Comparison of ENCODE assay signal across 13 mouse cellular contexts in genomic region chr1:69657455-69657854, GRCm38 (mm10). TPM values are rescaled to one million over a fixed set of nuclear protein-coding genes. Genes with fewer than 3 reads are reported as not detected.
DNase-seq lines count a peak whose midpoint lies in the region; ATAC-seq and TF ChIP-seq lines count a peak whose summit lies in the region.
"Had no signal": no experiment of that assay in that cellular context is flagged by ENCODE, and none has a peak within 500 bp of the region (broad histone marks: within the 10 kb centered on the region; RNA-seq: fewer than 3 reads in every experiment).

No protein-coding gene starts in this region.

- WGBS in midbrain, embryonic 11.5 days = 79% methylated on average over 3 of the region's 3 CpGs
- WGBS in midbrain, embryonic 15.5 days = 84% methylated on average over 3 of the region's 3 CpGs
- WGBS in thymus, adult 2 months = 3% methylated on average over 3 of the region's 3 CpGs
- WGBS in neural tube, embryonic 15.5 days = 86% methylated on average over 3 of the region's 3 CpGs

- H3K27ac ChIP-seq in gastrocnemius, adult 2 months = peak overlapping the region; percentile 83
- H3K27ac ChIP-seq in midbrain, embryonic 11.5 days (ENCODE audit: low read depth, low read length) = no peak overlapping the region
- H3K27ac ChIP-seq in midbrain, embryonic 15.5 days = no peak overlapping the region
- no peak overlapping the region for H3K27ac ChIP-seq in thymus, adult 2 months (ENCODE audit: control insufficient read depth, insufficient read depth, low read length)
- no peak overlapping the region for H3K27ac ChIP-seq in neural tube, embryonic 15.5 days (replicated peaks)
- H3K27ac ChIP-seq: embryonic facial prominence, embryonic 15.5 days; hindbrain, embryonic 12.5 days; stomach, embryonic 15.5 days had no signal

- 0 out of 2 replicates have a peak, but pooled peaks have one; percentile 54 for ATAC-seq in midbrain, embryonic 11.5 days (ENCODE audit: low FRiP score)
- no peak for ATAC-seq in midbrain, embryonic 15.5 days (replicated peaks)
- ATAC-seq in neural tube, embryonic 15.5 days (ENCODE audit: low FRiP score) = no peak

- DNase-seq in gastrocnemius, adult 2 months = no peak
- no peak for DNase-seq in gastrocnemius, adult 18-20 months (ENCODE audit: low spot score)
- DNase-seq in midbrain, embryonic 11.5 days (ENCODE audit: low spot score, missing footprints) = no peak
- peak; percentile 40 for DNase-seq in thymus, adult 2 months
- DNase-seq in embryo, embryonic 9.5 days (ENCODE audit: extremely low spot score) = no peak
- DNase-seq in cerebellum, adult 11-12 months = no peak
- DNase-seq: adrenal gland, adult 8-10 months; cerebellum, adult 2 months had no signal

- H3K9me3 ChIP-seq in midbrain, embryonic 11.5 days (ENCODE audit: control insufficient read depth, low read length) = no peaks in the 10 kb centered on the region
- H3K9me3 ChIP-seq in midbrain, embryonic 15.5 days = no peaks in the 10 kb centered on the region
- no peaks in the 10 kb centered on the region for H3K9me3 ChIP-seq in neural tube, embryonic 15.5 days (replicated peaks)
- H3K9me3 ChIP-seq: embryonic facial prominence, embryonic 15.5 days; hindbrain, embryonic 12.5 days; stomach, embryonic 15.5 days had no signal

- no peaks in the 10 kb centered on the region for H3K36me3 ChIP-seq in midbrain, embryonic 11.5 days (ENCODE audit: control insufficient read depth, insufficient read depth, low read length)
- no peaks in the 10 kb centered on the region for H3K36me3 ChIP-seq in midbrain, embryonic 15.5 days (replicated peaks)
- H3K36me3 ChIP-seq in thymus, adult 2 months (ENCODE audit: control insufficient read depth, insufficient read depth, low read length) = no peaks in the 10 kb centered on the region; the same call in 1 of the 2 replicates
- H3K36me3 ChIP-seq in neural tube, embryonic 15.5 days = no peaks in the 10 kb centered on the region
- H3K36me3 ChIP-seq: embryonic facial prominence, embryonic 15.5 days; hindbrain, embryonic 12.5 days; stomach, embryonic 15.5 days had no signal

- intact Hi-C loops in gastrocnemius, adult 2 months (cut with DNase I) = loop anchor here (10.0 kb wide), 1 partner anchor 153 kb away; no protein-coding TSS in a partner anchor

- no peaks in the 10 kb centered on the region for H3K27me3 ChIP-seq in midbrain, embryonic 11.5 days (ENCODE audit: control insufficient read depth, insufficient read depth, low read length)
- H3K27me3 ChIP-seq in midbrain, embryonic 15.5 days (replicated peaks) = no peaks in the 10 kb centered on the region
- no peaks in the 10 kb centered on the region for H3K27me3 ChIP-seq in thymus, adult 2 months (ENCODE audit: control insufficient read depth, insufficient read depth, low read length)
- H3K27me3 ChIP-seq in neural tube, embryonic 15.5 days (replicated peaks) = no peaks in the 10 kb centered on the region
- H3K27me3 ChIP-seq: embryonic facial prominence, embryonic 15.5 days; hindbrain, embryonic 12.5 days; stomach, embryonic 15.5 days had no signal

- no peaks in the 10 kb centered on the region; the same call in 1 of the 2 replicates for H3K4me1 ChIP-seq in midbrain, embryonic 11.5 days (ENCODE audit: control insufficient read depth, insufficient read depth, low read length)
- 0 out of 2 replicates have a peak, but pooled peaks cover 4% of the 10 kb centered on the region for H3K4me1 ChIP-seq in midbrain, embryonic 15.5 days
- H3K4me1 ChIP-seq in thymus, adult 2 months (replicated peaks; ENCODE audit: control insufficient read depth, insufficient read depth, low read length) = peaks cover 23% of the 10 kb centered on the region
- H3K4me1 ChIP-seq in neural tube, embryonic 15.5 days = peaks cover 10% of the 10 kb centered on the region
- H3K4me1 ChIP-seq: embryonic facial prominence, embryonic 15.5 days; stomach, embryonic 15.5 days had no signal

- TF ChIP-seq POLR2A in thymus, adult 2 months (IDR thresholded peaks at IDR 0.05; ENCODE audit: control insufficient read depth, extremely low read depth, insufficient read depth, low read length, poor library complexity) = no peak

- H3K4me2 ChIP-seq in midbrain, embryonic 11.5 days = no peak overlapping the region
- no peak overlapping the region for H3K4me2 ChIP-seq in midbrain, embryonic 15.5 days
- no peak overlapping the region for H3K4me2 ChIP-seq in neural tube, embryonic 15.5 days
- H3K4me2 ChIP-seq: embryonic facial prominence, embryonic 15.5 days; hindbrain, embryonic 12.5 days had no signal

- no peak for TF ChIP-seq CTCF in gastrocnemius, adult 2 months (IDR thresholded peaks at IDR 0.05)
- TF ChIP-seq CTCF in thymus, adult 2 months (IDR thresholded peaks at IDR 0.05; ENCODE audit: borderline replicate concordance, control insufficient read depth, extremely low read depth, insufficient read depth, low read length, poor library complexity) = no peak

- peak overlapping the region; percentile 32 for H3K4me3 ChIP-seq in gastrocnemius, adult 2 months
- H3K4me3 ChIP-seq in midbrain, embryonic 11.5 days (ENCODE audit: low read depth, low read length) = no peak overlapping the region
- H3K4me3 ChIP-seq in midbrain, embryonic 15.5 days = no peak overlapping the region
- H3K4me3 ChIP-seq in thymus, adult 2 months (ENCODE audit: control insufficient read depth, insufficient read depth, low read length) = no peak overlapping the region
- H3K4me3 ChIP-seq in neural tube, embryonic 15.5 days (replicated peaks) = no peak overlapping the region
- H3K4me3 ChIP-seq: embryonic facial prominence, embryonic 15.5 days; hindbrain, embryonic 12.5 days; stomach, embryonic 15.5 days had no signal

- no peak overlapping the region for H3K9ac ChIP-seq in midbrain, embryonic 11.5 days (ENCODE audit: low read length)
- no peak overlapping the region for H3K9ac ChIP-seq in midbrain, embryonic 15.5 days
- H3K9ac ChIP-seq in neural tube, embryonic 15.5 days (replicated peaks) = no peak overlapping the region
- H3K9ac ChIP-seq: embryonic facial prominence, embryonic 15.5 days; hindbrain, embryonic 12.5 days; stomach, embryonic 15.5 days had no signal

RNA-seq across cellular contexts. Expression of gene Ikzf2, which starts 29.6 kb away (rescaled TPM):
- 10 to 100 TPM; 15.0 to 24.4 TPM for total RNA-seq in gastrocnemius, adult 2 months (2021)
- 10 to 100 TPM; 14.4 to 16.7 TPM for total RNA-seq in gastrocnemius, adult 18-20 months (2021)
- polyA plus RNA-seq in midbrain, embryonic 11.5 days (2014; fragmentation: Nextera tagmentation; extraction: Ambion mirVana) = 4.2 and 4.6 TPM in 2 replicates
- 4.2 and 4.4 TPM in 2 replicates for polyA plus RNA-seq in midbrain, embryonic 15.5 days (2015; fragmentation: Nextera tagmentation; extraction: Ambion mirVana)
- 13.6 and 17.8 TPM in 2 replicates for polyA plus RNA-seq in thymus, adult 2 months (2012; rRNA removed)
- polyA plus RNA-seq in neural tube, embryonic 15.5 days (2015; fragmentation: Nextera tagmentation; extraction: Ambion mirVana) = 3.7 and 5.3 TPM in 2 replicates
